Mouse (Mus musculus): ENCODE measurements around the gene Olfr828.

Gene Olfr828

DNA sequence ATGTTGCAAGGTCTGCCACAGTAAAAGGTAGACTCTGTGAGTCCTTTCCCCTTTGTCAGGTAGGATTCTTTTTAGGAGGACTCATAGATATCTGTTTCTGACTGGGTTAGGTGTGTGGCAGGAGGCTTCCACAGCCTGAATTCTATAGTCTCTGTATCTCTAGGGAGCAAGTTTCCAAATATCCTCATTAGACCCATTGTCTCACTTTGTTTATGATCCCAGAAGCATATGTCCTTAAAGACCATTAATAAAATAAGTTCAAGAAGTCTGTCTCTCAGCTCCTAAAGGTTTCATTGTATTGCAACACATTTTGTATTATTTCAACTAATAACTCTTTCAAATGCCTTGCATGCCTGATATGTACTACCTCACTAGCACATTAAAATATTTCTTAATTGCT is at the start of gene Olfr828:
Gene Olfr828 (minus strand): TSS at position 101 of the 400 bp plus-strand sequence.
- no peak for DNase-seq (ENCODE audit: low read depth)

DNA sequence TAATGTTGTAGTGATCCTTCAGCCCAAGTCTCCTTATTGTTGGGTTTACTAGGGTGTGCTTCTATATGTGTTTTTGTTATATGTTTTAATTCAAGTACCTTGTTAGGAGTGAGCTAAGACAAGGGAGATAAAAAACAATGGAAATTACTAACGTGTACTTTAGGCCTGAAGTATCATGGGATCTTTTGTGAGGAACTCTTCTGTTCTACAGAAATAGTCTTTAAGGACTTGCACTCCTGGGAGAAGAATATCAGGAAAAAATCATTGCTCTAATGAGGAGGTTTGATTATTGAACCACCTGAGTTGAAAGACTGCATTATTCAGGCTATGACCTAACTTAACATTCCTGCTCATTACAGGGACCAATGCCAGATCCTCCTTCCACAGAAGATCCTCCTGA is 35.3 kb upstream of the Olfr828 start, which contains the start of gene Olfr829:
Gene Olfr829 (plus strand): TSS at position 301 of the 400 bp plus-strand sequence.
- DNase-seq (ENCODE audit: low read depth): no peak

DNA sequence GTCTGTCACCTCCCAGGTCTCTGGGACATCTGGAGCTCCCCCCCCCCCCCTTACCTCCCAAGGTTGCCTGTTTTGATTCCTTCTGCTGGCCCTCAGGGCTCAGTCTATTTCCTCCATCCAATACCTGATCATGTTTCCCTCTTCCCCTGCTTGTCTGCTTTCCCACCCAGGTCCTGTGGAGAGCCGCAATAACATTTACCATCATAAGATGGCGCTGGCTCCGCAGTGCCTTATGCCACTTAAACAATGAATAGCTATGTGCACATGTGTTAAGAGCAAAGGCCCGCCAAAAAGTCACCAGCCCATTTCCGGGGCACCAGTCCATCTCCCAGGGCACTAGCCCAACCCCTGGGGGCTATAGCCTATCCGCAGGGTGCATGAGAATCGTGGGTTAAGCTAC is 34.0 kb downstream of the Olfr828 start:
- no peak for DNase-seq (ENCODE audit: low read depth)

DNA sequence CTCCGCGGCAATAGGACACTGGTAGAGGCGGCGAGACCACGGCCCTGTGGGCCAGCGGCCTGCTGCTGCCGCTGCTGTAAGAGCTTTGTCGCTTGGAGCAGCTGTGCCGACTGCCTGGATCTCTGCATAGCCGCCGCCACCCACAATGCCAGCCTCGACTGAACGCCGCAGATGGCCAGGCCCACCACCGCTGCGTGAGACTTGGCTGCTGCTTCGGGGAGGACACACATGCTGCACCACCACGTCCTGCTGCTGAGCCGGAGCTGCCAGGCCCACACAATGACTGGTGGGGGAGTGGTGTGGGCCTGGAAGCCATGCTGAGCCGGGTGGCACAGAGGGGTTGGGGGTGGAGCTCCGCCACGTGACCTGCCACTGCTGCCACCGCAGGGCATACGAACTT is 39.9 kb downstream of the Olfr828 start:
- DNase-seq (ENCODE audit: low read depth): no peak

DNA sequence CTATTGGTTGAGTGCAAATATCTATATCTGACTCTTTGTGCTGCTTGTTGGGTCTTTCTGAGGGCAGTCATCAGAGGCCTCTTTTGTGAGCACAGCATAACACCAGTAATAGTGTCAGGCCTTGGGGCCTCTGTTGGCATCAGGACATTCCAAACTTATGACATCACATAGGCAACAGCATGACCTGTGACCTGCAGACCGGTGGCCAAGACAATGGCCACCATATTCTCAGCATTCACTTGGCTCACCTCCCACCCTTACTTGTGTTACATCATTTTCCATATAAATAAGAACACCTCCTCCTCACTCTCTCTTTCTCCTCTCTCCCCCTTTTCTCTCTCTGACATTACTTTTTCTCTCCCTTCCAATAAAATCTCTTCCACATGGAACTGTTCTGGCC is 40.3 kb downstream of the Olfr828 start:
- no peak for DNase-seq (ENCODE audit: low read depth)
